Mouse (Mus musculus) forebrain, embryonic 14.5 days (tissue): ENCODE data around the gene Lgals9. TPM values are rescaled to one million over a fixed set of nuclear protein-coding genes. Genes with fewer than 3 reads are reported as not detected.

Source experiments
- ATAC-seq: fragments of 200-750 bp; cut with Nextera tagmentation; 2 replicates; pipeline ENCODE4 v1.8.0; 2017; ENCODE audit warnings: mild to moderate bottlenecking, moderate library complexity
- DNase-seq: peaks from one replicate; pipeline ENCODE4 v3.0.0-alpha.2; 2015; ENCODE audit warnings: low spot score
- H3K27ac ChIP-seq: fragments of 300-500 bp; sonication (generic); 2 replicates; pipeline ENCODE4 v1.5.1; 2014; ENCODE audit warnings: low read depth, mild to moderate bottlenecking, control low read depth, low read length, moderate library complexity
- H3K27me3 ChIP-seq: fragments of 300-500 bp; sonication (generic); replicated peaks from 2 replicates; pipeline ENCODE4 v1.6.1; 2014; ENCODE audit warnings: low read length, control low read depth, mixed read lengths; ENCODE audit not compliant: control insufficient read depth, insufficient read depth
- H3K36me3 ChIP-seq: fragments of 300-500 bp; sonication (generic); 2 replicates; pipeline ENCODE4 v1.6.1; 2014; ENCODE audit warnings: low read length, control low read depth; ENCODE audit not compliant: control insufficient read depth, insufficient read depth
- H3K4me1 ChIP-seq: fragments of 300-500 bp; sonication (generic); 2 replicates; pipeline ENCODE4 v1.6.1; 2014; ENCODE audit warnings: antibody characterized with exemption, low read length, control low read depth; ENCODE audit not compliant: control insufficient read depth, insufficient read depth
- H3K4me2 ChIP-seq: fragments of 300-500 bp; sonication (generic); 2 replicates; pipeline ENCODE4 v1.6.1; 2014; ENCODE audit warnings: mild to moderate bottlenecking, control low read depth, low read length
- H3K4me3 ChIP-seq: fragments of 300-500 bp; sonication (generic); 2 replicates; pipeline ENCODE4 v1.5.1; 2014; ENCODE audit warnings: low read depth, low read length, control low read depth
- H3K9ac ChIP-seq: fragments of 300-500 bp; sonication (generic); 2 replicates; pipeline ENCODE4 v1.6.1; 2014; ENCODE audit warnings: mild to moderate bottlenecking, low read length, control low read depth, moderate library complexity
- H3K9me3 ChIP-seq: fragments of 300-500 bp; sonication (generic); replicated peaks from 2 replicates; pipeline ENCODE4 v1.6.1; 2016; ENCODE audit warnings: low read length, control low read depth, mixed read lengths; ENCODE audit not compliant: control insufficient read depth
- WGBS: fragments of 180-500 bp; shearing (Covaris S2); extraction: QIAGEN DNeasy Blood & Tissue Kit; methylation state at CpG from one replicate; pipeline ENCODE4 v1.1.7; 2014; 5-methylcytosine and 5-hydroxymethylcytosine counted together
- polyA plus RNA-seq: library from polyadenylated mRNA; unstranded; fragments of >200 nt; fragmentation: Nextera tagmentation; extraction: Ambion mirVana; gene quantifications from 2 replicates; pipeline ENCODE4 v1.2.1, GENCODE M21; 2014

The Lgals9 gene
- polyA plus RNA-seq, 1 experiment from 2014 or later = 8.6 TPM

- H3K4me2 ChIP-seq = no peak overlapping the region
- DNase-seq (no peak), ATAC-seq (no peak)
- H3K9ac ChIP-seq = no peak overlapping the region
- WGBS = 83% methylated on average over 7 of the region's 7 CpGs
- H3K36me3 ChIP-seq = no peaks in the 10 kb centered on the region
- H3K4me3 ChIP-seq = no peak overlapping the region
- H3K27me3 ChIP-seq = no peaks in the 10 kb centered on the region
- no peaks in the 10 kb centered on the region for H3K9me3 ChIP-seq
- no peak overlapping the region for H3K27ac ChIP-seq
- H3K4me1 ChIP-seq = no peaks in the 10 kb centered on the region
Measured at GRCm38 (mm10) chr11:78983539-78983938, 1.2 kb downstream of the Lgals9 start.

GRCm38 (mm10) chr11:78982513-78983291 lies 2.0 kb downstream of the Lgals9 start:
- Histone ChIP-seq H3K36me3 (no peaks in the 10 kb centered on the region), H3K27ac (no peak overlapping the region), H3K4me1 (no peaks in the 10 kb centered on the region), H3K9me3 (no peaks in the 10 kb centered on the region), H3K27me3 (no peaks in the 10 kb centered on the region), H3K4me3 (no peak overlapping the region), H3K9ac (no peak overlapping the region), H3K4me2 (no peak overlapping the region)
- 88% methylated on average over 12 of the region's 12 CpGs for WGBS
- DNase-seq (no peak), ATAC-seq (no peak)

- Histone ChIP-seq H3K9me3 (no peaks in the 10 kb centered on the region), H3K27me3 (no peaks in the 10 kb centered on the region), H3K4me3 (no peak overlapping the region), H3K4me2 (no peak overlapping the region), H3K9ac (no peak overlapping the region), H3K27ac (no peak overlapping the region), H3K4me1 (no peaks in the 10 kb centered on the region), H3K36me3 (no peaks in the 10 kb centered on the region)
- 74% methylated on average over 2 of the region's 2 CpGs for WGBS
- no peak for DNase-seq
- no peak for ATAC-seq
Measured at GRCm38 (mm10) chr11:78982042-78982441, 2.7 kb downstream of the Lgals9 start.

GRCm38 (mm10) chr11:78980083-78980634 lies 4.6 kb downstream of the Lgals9 start:
- no peaks in the 10 kb centered on the region for H3K9me3 ChIP-seq
- H3K27me3 ChIP-seq = no peaks in the 10 kb centered on the region
- H3K4me3 ChIP-seq = no peak overlapping the region
- H3K9ac ChIP-seq = no peak overlapping the region
- H3K27ac ChIP-seq = no peak overlapping the region
- no peak overlapping the region for H3K4me2 ChIP-seq
- no peaks in the 10 kb centered on the region for H3K4me1 ChIP-seq
- 85% methylated on average over 4 of the region's 4 CpGs for WGBS
- no peaks in the 10 kb centered on the region for H3K36me3 ChIP-seq
- DNase-seq = no peak
- ATAC-seq = no peak

- no peak overlapping the region for H3K4me3 ChIP-seq
- no peak overlapping the region for H3K27ac ChIP-seq
- WGBS = 80% methylated on average over 12 of the region's 12 CpGs
- ATAC-seq = no peak
- H3K9me3 ChIP-seq = no peaks in the 10 kb centered on the region
- no peak overlapping the region for H3K9ac ChIP-seq
- H3K4me2 ChIP-seq = no peak overlapping the region
- no peaks in the 10 kb centered on the region for H3K36me3 ChIP-seq
- H3K27me3 ChIP-seq = no peaks in the 10 kb centered on the region
- DNase-seq = peak; percentile 38
- H3K4me1 ChIP-seq = no peaks in the 10 kb centered on the region
Measured at GRCm38 (mm10) chr11:78978176-78979019, 6.3 kb downstream of the Lgals9 start.

- Histone ChIP-seq H3K4me2 (no peak overlapping the region), H3K4me1 (no peaks in the 10 kb centered on the region), H3K9ac (no peak overlapping the region), H3K4me3 (no peak overlapping the region), H3K27ac (no peak overlapping the region), H3K27me3 (no peaks in the 10 kb centered on the region), H3K36me3 (no peaks in the 10 kb centered on the region), H3K9me3 (no peaks in the 10 kb centered on the region)
- DNase-seq = no peak
- ATAC-seq = no peak
- 80% methylated on average over 8 of the region's 8 CpGs for WGBS
Measured at GRCm38 (mm10) chr11:78976731-78977510, 7.8 kb downstream of the Lgals9 start.

- H3K4me2 ChIP-seq = no peak overlapping the region
- no peaks in the 10 kb centered on the region for H3K9me3 ChIP-seq
- H3K4me3 ChIP-seq = no peak overlapping the region
- H3K36me3 ChIP-seq = no peaks in the 10 kb centered on the region
- no peak overlapping the region for H3K9ac ChIP-seq
- no peak overlapping the region for H3K27ac ChIP-seq
- no peak for ATAC-seq
- no peaks in the 10 kb centered on the region for H3K4me1 ChIP-seq
- no peaks in the 10 kb centered on the region for H3K27me3 ChIP-seq
- peak; percentile 36 for DNase-seq
- 76% methylated on average over 17 of the region's 17 CpGs for WGBS
Measured at GRCm38 (mm10) chr11:78973381-78974150, 11.2 kb downstream of the Lgals9 start.

- H3K4me3 ChIP-seq = no peak overlapping the region
- no peaks in the 10 kb centered on the region for H3K9me3 ChIP-seq
- no peak overlapping the region for H3K4me2 ChIP-seq
- H3K9ac ChIP-seq = no peak overlapping the region
- no peak for ATAC-seq
- no peaks in the 10 kb centered on the region for H3K4me1 ChIP-seq
- H3K36me3 ChIP-seq = no peaks in the 10 kb centered on the region
- no peak for DNase-seq
- no peaks in the 10 kb centered on the region for H3K27me3 ChIP-seq
- H3K27ac ChIP-seq = no peak overlapping the region
- 63% methylated on average over 8 of the region's 8 CpGs for WGBS
Measured at GRCm38 (mm10) chr11:78972811-78973351, 11.9 kb downstream of the Lgals9 start.
